Mouse (Mus musculus): Measurements from ENCODE around the gene Gm867.

GRCm38 (mm10) chr10:75897373-75897772 lies 43.1 kb downstream of the Gm867 start:
- TF ChIP-seq POLR2A (IDR thresholded peaks at IDR 0.05; ENCODE audit: low read depth, low read length) (no peak), CTCF (conservative IDR thresholded peaks at IDR 0.05; ENCODE audit: insufficient read depth, insufficient read length, low read depth, low read length) (peak; percentile 84)

Measured in kidney, adult 2 months (tissue).